Mouse (Mus musculus) megakaryocyte progenitor cell, adult 5-6 weeks (primary cell): ENCODE results near the gene Nsfl1c. TPM values are rescaled to one million over a fixed set of nuclear protein-coding genes. Genes with fewer than 3 reads are reported as not detected.
"Not testable (repeated sequence)": the region's sequence is repeated elsewhere in the genome, so short reads cannot be mapped to it uniquely, and the experiment has no call there.

Experiments
- ATAC-seq: replicated peaks from 2 replicates; pipeline ENCODE4 v1.8.0; 2016; ENCODE audit warnings: mild to moderate bottlenecking, moderate TSS enrichment, inconsistent platforms; ENCODE audit not compliant: poor library complexity
- total RNA-seq, 2 experiments: library from RNA; stranded (forward) in 1 of 2; stranded (reverse) in 1 of 2; fragments of 157-497, 149-512 nt in 1 of 2; fragments of 200-1000 nt in 1 of 2; gene quantifications; 2 replicates each; pipeline versions ENCODE4 v1.2.3 to v1.2.4; 2015 to 2017

Gene Nsfl1c
- 45.9 and 46.8 TPM in 2 replicates for total RNA-seq (2015)
- total RNA-seq (2017): 107 and 120 TPM in 2 replicates

- peak; percentile 99 for ATAC-seq
These were observed at the start of gene Nsfl1c for GRCm38 (mm10) chr2:151494035-151494803. Nsfl1c (plus strand) TSS chr2:151494182.

- ATAC-seq: not testable (repeated sequence)
These were observed 17.9 kb upstream of the Nsfl1c start, which contains the start of gene 4921509C19Rik for GRCm38 (mm10) chr2:151476053-151476452. 4921509C19Rik (minus strand) TSS chr2:151476153.

GRCm38 (mm10) chr2:151486496-151486895 lies 7.5 kb upstream of the Nsfl1c start:
- ATAC-seq: no peak

- ATAC-seq: no peak
These were observed 4.4 kb downstream of the Nsfl1c start for GRCm38 (mm10) chr2:151498358-151498757.

- peak; percentile 77 for ATAC-seq
These were observed 6.5 kb downstream of the Nsfl1c start for GRCm38 (mm10) chr2:151500442-151501007.

- ATAC-seq: no peak; the same call in 1 of the 2 replicates
These were observed 10.2 kb downstream of the Nsfl1c start for GRCm38 (mm10) chr2:151504226-151504625.

- ATAC-seq: peak; percentile 57
These were observed 18.2 kb downstream of the Nsfl1c start for GRCm38 (mm10) chr2:151512199-151512598.

- 0 out of 2 replicates have a peak, but pooled peaks have one; percentile 12 for ATAC-seq
These were observed 19.7 kb downstream of the Nsfl1c start for GRCm38 (mm10) chr2:151513525-151514285.

- ATAC-seq: 0 out of 2 replicates have a peak, but pooled peaks have one; percentile 14
These were observed 25.0 kb downstream of the Nsfl1c start for GRCm38 (mm10) chr2:151519000-151519399.

GRCm38 (mm10) chr2:151524324-151525041 lies 30.5 kb downstream of the Nsfl1c start:
- ATAC-seq: peak; percentile 81

GRCm38 (mm10) chr2:151525520-151525919 lies 31.5 kb downstream of the Nsfl1c start:
- no peak for ATAC-seq

GRCm38 (mm10) chr2:151528066-151528465 lies 34.1 kb downstream of the Nsfl1c start:
- no peak for ATAC-seq

GRCm38 (mm10) chr2:151529169-151529568 lies 35.2 kb downstream of the Nsfl1c start:
- ATAC-seq: no peak

GRCm38 (mm10) chr2:151530378-151531230 lies 36.6 kb downstream of the Nsfl1c start:
- peak; percentile 73 for ATAC-seq

GRCm38 (mm10) chr2:151533632-151534031 lies 39.6 kb downstream of the Nsfl1c start:
- peak; percentile 56 for ATAC-seq

GRCm38 (mm10) chr2:151535961-151536617 lies 42.1 kb downstream of the Nsfl1c start:
- ATAC-seq: peak; percentile 61

- peak; percentile 53 for ATAC-seq
These were observed 42.6 kb downstream of the Nsfl1c start for GRCm38 (mm10) chr2:151536618-151536974.

GRCm38 (mm10) chr2:151538646-151539045 lies 44.7 kb downstream of the Nsfl1c start:
- no peak for ATAC-seq
